Mouse (Mus musculus) testis, adult 2 months (tissue): Measurements from ENCODE around the gene Susd1. TPM values are rescaled to one million over a fixed set of nuclear protein-coding genes. Genes with fewer than 3 reads are reported as not detected.

Experiments used
- H3K27ac ChIP-seq: fragments of 200-500 bp; 2 replicates; pipeline ENCODE4 v1.5.1; 2012; ENCODE audit warnings: low read depth, low read length; ENCODE audit not compliant: control insufficient read depth, insufficient read depth
- H3K27me3 ChIP-seq: fragments of 200-500 bp; 2 replicates; pipeline ENCODE4 v1.6.1; 2012; ENCODE audit warnings: mild to moderate bottlenecking, low read length, moderate library complexity; ENCODE audit not compliant: control insufficient read depth, insufficient read depth
- H3K36me3 ChIP-seq: fragments of 200-500 bp; 2 replicates; pipeline ENCODE4 v1.6.1; 2012; ENCODE audit warnings: mild to moderate bottlenecking, low read length; ENCODE audit not compliant: control insufficient read depth, insufficient read depth
- H3K4me1 ChIP-seq: fragments of 200-500 bp; 2 replicates; pipeline ENCODE4 v1.6.1; 2012; ENCODE audit warnings: low read length; ENCODE audit not compliant: control insufficient read depth, insufficient read depth
- H3K4me3 ChIP-seq: fragments of 200-500 bp; 2 replicates; pipeline ENCODE4 v1.5.1; 2012; ENCODE audit warnings: low read depth, mild to moderate bottlenecking, low read length, moderate library complexity, mixed read lengths; ENCODE audit not compliant: control insufficient read depth
- CTCF ChIP-seq: fragments of 200-500 bp; IDR thresholded peaks from 2 replicates; pipeline ENCODE4 v1.5.1; 2012; ENCODE audit warnings: low read depth, mild to moderate bottlenecking, inconsistent platforms, low read length, moderate library complexity; ENCODE audit not compliant: control insufficient read depth, insufficient read depth, insufficient replicate concordance
- POLR2A ChIP-seq: fragments of 200-500 bp; IDR thresholded peaks from 2 replicates; pipeline ENCODE4 v1.6.1; 2012; ENCODE audit warnings: low read depth, mild to moderate bottlenecking, inconsistent platforms, low read length, moderate library complexity; ENCODE audit not compliant: control insufficient read depth
- polyA plus RNA-seq: library from polyadenylated mRNA; depleted of rRNA; stranded (reverse); fragments of >200 nt; gene quantifications from 2 replicates; pipeline ENCODE4 v1.2.3, GENCODE M21; 2012

Gene Susd1
- polyA plus RNA-seq, 1 experiment: 4.8 TPM

- Histone ChIP-seq H3K36me3 (no peaks in the 10 kb centered on the region), H3K4me1 (no peaks in the 10 kb centered on the region), H3K27me3 (no peaks in the 10 kb centered on the region), H3K4me3 (no peak overlapping the region), H3K27ac (no peak overlapping the region)
- TF ChIP-seq CTCF (no peak), POLR2A (no peak)
Observed at GRCm38 (mm10) chr4:59358960-59359359, 79.5 kb downstream of the Susd1 start.

GRCm38 (mm10) chr4:59355421-59355820, 83.0 kb downstream of the Susd1 start:
- Histone ChIP-seq H3K4me1 (no peaks in the 10 kb centered on the region), H3K27ac (no peak overlapping the region), H3K4me3 (no peak overlapping the region), H3K36me3 (no peaks in the 10 kb centered on the region), H3K27me3 (no peaks in the 10 kb centered on the region)
- TF ChIP-seq POLR2A: no peak
- TF ChIP-seq CTCF: peak; percentile 37; the same call in 1 of the 2 replicates

- no peaks in the 10 kb centered on the region for H3K4me1 ChIP-seq
- TF ChIP-seq POLR2A (no peak), CTCF (no peak)
- no peaks in the 10 kb centered on the region for H3K36me3 ChIP-seq
- no peak overlapping the region for H3K4me3 ChIP-seq
- H3K27ac ChIP-seq: no peak overlapping the region
- H3K27me3 ChIP-seq: no peaks in the 10 kb centered on the region
Observed at GRCm38 (mm10) chr4:59354666-59355065, 83.8 kb downstream of the Susd1 start.

GRCm38 (mm10) chr4:59351938-59352337, 86.5 kb downstream of the Susd1 start:
- TF ChIP-seq POLR2A (no peak), CTCF (no peak)
- Histone ChIP-seq H3K27ac (no peak overlapping the region), H3K27me3 (no peaks in the 10 kb centered on the region), H3K4me1 (no peaks in the 10 kb centered on the region), H3K36me3 (no peaks in the 10 kb centered on the region), H3K4me3 (no peak overlapping the region)

GRCm38 (mm10) chr4:59350354-59350753, 88.1 kb downstream of the Susd1 start:
- no peak overlapping the region for H3K4me3 ChIP-seq
- TF ChIP-seq POLR2A (no peak), CTCF (no peak)
- H3K4me1 ChIP-seq: no peaks in the 10 kb centered on the region
- no peak overlapping the region for H3K27ac ChIP-seq
- no peaks in the 10 kb centered on the region for H3K27me3 ChIP-seq
- no peaks in the 10 kb centered on the region for H3K36me3 ChIP-seq

- Histone ChIP-seq H3K4me1 (no peaks in the 10 kb centered on the region), H3K36me3 (no peaks in the 10 kb centered on the region), H3K4me3 (peak overlapping the region; percentile 10; the same call in 1 of the 2 replicates), H3K27ac (no peak overlapping the region), H3K27me3 (no peaks in the 10 kb centered on the region)
- TF ChIP-seq POLR2A: no peak
- TF ChIP-seq CTCF: no peak
Observed at GRCm38 (mm10) chr4:59349425-59350185, 88.8 kb downstream of the Susd1 start.

GRCm38 (mm10) chr4:59340714-59341113, 97.7 kb downstream of the Susd1 start:
- no peak overlapping the region for H3K27ac ChIP-seq
- no peaks in the 10 kb centered on the region for H3K27me3 ChIP-seq
- TF ChIP-seq CTCF (peak; percentile 96), POLR2A (no peak)
- H3K4me1 ChIP-seq: no peaks in the 10 kb centered on the region
- H3K36me3 ChIP-seq: no peaks in the 10 kb centered on the region
- no peak overlapping the region for H3K4me3 ChIP-seq
